Mouse (Mus musculus): ENCODE measurements around the gene Mrtfb.
"Not testable (repeated sequence)": the region's sequence is repeated elsewhere in the genome, so short reads cannot be mapped to it uniquely, and the experiment has no call there.

Mrtfb gene

DNA sequence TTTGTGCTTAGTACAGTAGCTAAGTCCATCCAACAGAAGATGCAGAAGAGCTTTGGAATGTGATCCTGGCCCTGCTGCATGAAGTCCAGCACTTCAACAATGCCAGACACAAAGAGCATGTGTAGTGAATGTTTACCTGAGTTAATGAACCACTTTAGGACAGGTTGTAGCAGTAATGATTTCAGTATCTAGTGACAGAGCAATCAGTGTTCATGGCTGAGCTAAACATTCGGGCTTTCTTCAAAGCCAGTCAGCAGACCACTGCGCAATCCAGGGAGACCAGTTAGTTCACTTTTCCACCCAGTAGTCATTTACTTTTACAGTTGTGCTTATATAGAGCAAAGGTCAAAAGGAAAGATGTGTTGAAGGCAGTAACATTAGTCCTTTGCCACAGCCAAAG, 20.0 kb downstream of the Mrtfb start:
- DNase-seq (ENCODE audit: low read depth, low spot score), result no peak

DNA sequence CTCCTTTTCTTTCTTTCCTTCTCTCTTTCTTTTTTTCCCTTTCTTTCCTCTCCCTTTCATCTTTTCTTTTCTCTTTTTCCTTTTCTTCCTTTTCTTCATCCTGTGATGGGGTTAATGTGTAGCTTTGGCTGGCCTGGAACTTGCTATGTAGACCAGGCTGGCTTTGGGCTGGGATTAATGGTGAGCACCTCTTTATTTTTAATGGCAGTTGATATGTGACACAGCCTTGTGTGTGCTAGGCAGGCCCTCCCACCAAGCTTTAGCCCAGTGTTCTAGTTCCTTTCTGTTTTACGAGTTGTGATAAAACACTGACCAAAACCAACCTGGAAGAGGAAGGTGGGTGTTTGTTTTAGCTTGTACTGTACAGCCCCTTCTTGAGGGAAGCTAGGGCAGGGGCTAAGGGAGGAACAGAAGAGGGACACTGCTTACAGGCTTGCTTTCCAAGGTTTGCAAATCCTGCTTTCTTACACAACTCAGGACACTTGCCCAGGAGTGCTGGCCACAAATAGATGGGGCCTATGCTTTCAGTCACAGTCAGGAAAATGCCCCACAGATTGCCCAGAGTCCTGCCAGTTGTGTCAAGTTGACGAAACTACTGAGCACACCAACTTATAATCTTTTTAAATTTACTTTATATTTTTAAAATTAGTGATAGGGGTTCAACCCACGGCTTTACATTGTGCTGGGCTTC, 20.6 kb downstream of the Mrtfb start:
- no peak for DNase-seq (ENCODE audit: low read depth, low spot score)

DNA sequence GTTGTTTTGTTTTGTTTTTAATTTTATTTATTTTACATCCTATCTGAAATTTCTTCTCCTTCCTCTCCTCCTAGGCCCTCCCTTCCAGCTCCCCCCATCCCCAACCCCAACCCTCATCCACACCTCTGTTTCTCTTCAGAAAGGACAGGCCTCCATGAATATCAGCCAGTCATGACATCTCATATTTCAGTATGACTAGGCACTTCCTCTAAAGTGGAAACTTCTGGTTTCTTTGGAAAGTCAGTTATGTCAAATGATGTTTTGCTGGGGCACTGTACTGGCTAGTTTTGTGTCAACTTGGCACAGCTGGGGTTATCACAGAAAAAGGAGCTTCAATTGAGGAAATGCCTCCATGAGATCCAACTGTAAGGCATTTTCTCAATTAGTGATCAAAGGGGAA, 30.1 kb downstream of the Mrtfb start:
- not testable (repeated sequence) for DNase-seq (ENCODE audit: low read depth, low spot score)

DNA sequence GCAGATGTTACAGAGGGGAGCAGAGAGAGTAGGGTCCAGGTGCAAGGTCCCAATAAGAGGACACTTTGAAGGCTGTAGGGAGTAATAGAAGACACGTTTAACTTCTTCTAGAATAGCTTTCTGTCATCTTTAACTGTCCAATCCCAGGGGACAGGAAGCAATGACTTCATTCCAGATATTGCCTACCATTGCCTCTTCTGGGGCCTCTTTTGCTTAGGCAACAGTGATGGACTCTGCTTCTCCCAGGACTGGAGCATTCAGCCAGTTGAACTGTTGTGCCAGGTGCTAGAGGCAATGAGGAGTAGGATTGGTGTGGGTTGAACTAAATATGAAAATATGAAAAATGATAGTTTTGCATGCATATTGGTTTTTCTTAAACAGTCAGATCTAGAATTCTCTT, 41.6 kb downstream of the Mrtfb start:
- no peak for DNase-seq (ENCODE audit: low read depth, low spot score)

DNA sequence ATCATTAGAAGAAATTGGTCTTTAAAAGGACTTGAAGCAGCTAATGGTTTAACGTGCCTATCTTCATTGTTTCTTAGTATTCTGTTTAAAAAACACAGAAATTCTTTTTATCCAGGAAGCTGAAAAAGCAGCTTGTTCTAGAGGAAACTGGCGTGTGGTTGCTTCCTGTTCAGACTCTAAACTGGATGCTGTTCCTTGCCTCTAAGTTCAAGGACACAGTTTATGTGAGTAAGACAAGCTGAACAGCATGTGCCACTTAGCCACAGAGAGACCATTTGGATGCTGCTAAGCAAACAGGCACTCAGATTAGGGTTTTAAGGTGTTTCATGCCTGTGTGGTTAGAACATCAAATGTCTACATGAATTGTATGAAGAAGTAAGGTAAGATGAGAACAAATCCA, 42.7 kb downstream of the Mrtfb start:
- DNase-seq (ENCODE audit: low read depth, low spot score), result no peak

DNA sequence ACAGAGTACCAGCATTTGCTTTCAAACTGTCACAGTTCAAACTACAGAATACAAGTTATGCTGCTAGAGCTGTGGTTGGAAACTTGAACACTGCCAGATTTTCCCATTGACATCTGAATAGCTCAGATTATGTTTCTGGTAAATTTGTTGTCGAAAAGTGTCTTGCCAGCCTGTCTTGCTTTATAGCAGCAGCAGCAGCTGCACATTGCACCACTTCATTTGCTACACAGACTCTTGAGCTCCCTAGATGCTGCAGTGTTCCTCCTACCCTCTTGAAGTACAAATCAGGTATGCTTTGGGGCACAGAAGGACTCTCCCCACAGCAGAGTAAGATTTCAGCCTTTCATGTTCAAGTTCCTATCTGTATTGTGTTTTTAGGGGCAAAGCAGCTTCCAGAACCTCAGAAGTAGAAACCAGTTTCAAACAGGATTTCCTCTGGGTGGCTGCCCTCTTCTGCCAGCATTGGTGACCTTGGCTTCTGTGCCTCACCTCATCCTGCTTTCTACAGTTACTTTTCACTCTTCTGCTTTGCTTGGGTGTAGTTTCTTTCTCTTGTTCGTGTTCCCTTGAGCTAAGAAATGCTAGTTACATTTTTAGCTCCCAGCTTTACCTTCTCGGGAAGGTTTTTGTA, 49.9 kb downstream of the Mrtfb start:
- DNase-seq (ENCODE audit: low read depth, low spot score), result no peak

DNA sequence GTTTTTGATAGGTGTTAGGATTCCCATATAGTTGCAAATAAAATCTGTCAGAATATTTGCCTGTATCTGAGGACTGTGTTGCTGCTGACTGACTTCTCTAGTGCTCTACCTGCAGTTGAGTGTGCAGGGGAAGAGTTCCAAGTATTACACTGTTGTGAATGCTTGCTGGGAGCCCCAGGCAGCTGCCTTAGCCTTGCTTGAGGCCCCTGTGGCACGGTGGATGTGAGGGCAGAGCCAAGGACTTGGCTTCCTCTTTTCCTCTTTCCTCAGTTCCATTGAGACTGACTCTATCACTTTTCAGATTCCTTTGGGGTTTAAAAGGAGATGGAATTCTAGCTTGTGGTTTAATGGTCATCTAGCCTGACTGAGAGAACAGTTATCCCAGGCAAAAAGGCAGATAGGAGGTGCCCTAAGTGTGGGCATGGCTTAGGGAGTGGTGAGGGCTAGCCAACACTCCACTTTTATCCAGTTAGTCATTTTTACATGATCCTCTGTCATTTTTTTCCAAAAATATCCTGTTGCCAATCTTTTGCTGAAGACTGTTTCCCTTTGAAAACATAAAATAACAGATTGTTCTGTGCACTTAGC, 53.9 kb downstream of the Mrtfb start:
- DNase-seq (ENCODE audit: low read depth, low spot score), result no peak

DNA sequence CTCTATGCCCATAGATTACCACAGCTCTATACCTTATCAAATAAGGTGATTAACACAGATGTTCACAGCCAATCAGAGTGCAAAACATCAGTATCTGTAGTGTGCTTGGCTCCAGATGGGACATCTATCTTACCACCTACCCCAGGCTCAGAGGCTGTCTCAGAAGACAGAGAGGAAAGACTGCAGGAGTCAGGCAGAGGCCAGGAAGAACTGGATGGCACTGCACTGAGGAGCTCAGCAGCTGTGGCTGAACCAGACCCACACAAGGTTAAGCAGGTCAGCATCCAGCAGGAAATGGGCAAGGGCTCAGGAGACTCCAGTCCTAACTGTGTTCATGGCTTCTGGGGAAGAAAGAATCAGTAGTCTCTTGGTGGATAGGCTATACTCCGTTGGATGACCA, 55.1 kb downstream of the Mrtfb start:
- DNase-seq (ENCODE audit: low read depth, low spot score), result no peak

DNA sequence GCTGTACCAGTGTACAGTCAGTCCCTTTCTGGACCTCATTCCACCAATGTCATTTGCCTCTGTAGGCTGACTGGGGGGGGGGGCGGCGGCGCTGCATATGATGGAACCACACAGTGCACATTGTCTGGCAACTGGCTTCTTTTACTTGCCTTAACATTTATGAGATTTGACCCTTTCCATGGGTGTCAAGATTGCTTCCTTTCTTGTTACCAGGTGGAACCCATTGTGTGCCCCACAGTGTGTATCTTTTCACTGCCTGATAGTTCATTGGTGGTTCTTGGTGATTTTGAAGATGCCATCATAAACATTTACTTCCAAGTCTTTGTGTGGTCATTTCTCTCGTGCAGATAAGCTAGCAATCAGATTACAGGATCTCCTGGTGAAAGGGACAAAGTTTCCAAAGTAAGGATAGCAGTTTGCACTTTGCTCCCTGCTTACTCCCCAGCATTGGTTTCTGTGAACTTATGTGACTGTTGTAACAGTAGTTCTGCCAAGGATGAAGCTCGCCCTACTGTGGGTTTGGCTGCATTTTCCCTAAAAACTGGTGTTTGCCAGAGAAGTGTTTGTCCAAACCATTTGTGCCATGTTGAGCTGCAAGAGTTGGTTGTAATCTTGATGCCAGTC, 56.9 kb downstream of the Mrtfb start:
- no peak for DNase-seq (ENCODE audit: low read depth, low spot score)

DNA sequence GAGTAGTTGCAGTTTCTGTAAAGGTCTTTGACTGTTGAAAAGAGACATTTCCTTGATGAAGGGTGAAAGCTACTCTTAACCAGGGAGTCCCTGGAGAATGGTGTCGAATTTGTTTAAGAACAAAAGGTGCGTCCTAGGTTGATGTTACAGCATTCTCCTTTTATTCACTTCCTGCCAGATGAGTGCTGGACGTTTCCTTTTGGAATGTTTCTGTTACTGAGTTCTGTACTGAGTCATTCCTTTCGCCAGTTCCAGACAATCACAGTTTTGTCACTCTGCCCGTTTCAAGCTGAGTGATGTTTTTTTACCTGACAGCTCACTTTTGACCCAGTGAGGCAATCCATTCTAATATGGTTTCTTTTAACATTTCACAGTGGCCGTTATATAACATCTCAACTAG, 67.5 kb downstream of the Mrtfb start:
- peak; percentile 32 for DNase-seq (ENCODE audit: low read depth, low spot score)

DNA sequence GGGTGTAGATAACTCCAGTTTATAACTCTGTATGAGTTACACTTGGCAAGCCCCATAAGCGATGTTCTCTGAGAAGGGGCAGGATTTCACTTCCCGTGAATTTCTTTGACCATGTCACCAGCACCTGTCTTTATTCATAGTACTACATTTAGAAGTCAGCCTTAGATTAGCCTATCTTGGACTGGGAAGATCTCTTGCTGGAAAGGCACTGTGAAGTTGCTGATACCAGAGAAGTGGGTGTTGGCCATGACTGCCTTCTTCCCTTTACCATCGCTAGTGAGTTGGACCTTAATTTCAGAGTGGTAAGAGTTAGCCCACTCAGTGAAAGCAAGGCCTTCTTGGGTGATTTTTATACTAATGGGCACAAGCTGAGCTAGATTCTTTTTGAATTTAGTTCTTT, 70.3 kb downstream of the Mrtfb start:
- no peak for DNase-seq (ENCODE audit: low read depth, low spot score)

DNA sequence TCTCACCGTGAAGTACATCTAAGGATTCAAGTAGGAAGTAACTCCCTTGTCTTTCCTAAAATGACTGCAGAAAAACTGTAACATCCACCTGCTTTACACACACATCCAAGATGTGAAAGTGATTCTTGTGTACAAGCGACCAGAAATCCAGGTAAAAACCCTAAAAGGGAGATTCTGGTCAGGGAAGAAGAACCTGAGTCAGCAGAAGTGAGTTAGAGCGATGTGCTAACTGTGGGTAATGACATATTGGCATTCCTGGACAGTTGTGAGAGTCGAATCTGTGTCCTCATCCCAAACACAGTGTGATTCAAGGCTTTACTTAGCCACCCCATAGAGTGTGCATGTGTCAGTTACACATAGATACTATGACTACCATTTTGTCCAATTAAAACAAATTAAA, 72.4 kb downstream of the Mrtfb start:
- DNase-seq (ENCODE audit: low read depth, low spot score), result no peak

DNA sequence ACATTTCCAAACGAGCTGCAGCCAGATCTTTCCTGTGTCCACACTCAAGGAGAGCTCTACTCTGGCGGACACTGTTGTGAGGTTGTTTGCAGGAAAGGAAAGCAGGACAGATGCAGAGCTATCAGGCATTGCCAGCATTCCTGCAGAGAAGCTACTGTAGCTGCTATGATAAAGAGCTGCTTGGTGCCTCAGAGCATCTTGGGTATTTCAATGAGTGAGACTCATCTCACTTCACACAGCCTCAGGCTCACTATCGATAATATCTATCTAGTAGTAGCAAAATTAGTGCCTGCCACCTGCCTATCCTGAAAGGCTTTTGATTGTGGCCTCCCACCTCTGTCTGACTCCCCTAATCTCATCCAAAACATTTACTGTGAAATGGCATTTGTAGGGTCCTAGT, 73.4 kb downstream of the Mrtfb start:
- no peak for DNase-seq (ENCODE audit: low read depth, low spot score)

DNA sequence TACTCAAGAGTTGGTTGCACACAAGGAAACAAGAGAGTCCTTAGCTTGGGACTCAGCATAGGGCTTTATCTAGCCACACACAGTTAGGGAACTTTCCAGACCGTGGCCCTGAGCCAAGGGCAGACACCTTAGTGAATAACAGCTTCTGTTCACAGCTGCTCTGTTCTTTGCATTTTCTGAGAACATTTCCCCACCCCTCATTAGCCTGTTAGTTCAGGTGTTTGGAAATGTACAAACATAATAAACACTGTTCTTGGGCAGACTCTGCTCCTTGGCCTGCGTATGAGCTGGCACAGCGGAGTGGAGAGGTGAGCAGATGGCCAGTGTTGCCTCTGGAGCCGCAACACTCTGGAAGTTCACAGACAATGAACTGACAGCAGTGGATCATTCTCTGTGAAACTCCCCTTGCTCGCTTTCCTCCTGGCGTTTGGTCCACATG, 74.0 kb downstream of the Mrtfb start:
- no peak for DNase-seq (ENCODE audit: low read depth, low spot score)

DNA sequence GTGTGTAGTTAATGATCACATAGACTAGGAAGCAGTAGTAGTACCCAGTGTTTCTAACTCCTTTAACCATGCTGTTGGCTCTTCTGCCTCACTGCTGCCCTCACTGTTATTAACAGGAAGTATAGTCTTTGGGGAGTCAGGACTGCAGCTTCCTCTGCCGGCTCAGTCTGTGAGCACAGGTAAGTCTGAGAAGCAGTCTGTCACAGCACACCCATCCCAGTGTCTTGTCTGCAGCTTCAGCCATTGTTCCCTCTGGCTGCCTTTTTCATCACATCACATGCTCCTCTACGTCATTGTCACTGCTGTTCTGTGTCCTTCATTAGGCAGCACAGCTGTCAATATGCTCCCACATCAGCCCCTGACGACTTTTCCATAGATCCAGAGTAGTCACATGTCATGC, 75.6 kb downstream of the Mrtfb start:
- no peak for DNase-seq (ENCODE audit: low read depth, low spot score)

DNA sequence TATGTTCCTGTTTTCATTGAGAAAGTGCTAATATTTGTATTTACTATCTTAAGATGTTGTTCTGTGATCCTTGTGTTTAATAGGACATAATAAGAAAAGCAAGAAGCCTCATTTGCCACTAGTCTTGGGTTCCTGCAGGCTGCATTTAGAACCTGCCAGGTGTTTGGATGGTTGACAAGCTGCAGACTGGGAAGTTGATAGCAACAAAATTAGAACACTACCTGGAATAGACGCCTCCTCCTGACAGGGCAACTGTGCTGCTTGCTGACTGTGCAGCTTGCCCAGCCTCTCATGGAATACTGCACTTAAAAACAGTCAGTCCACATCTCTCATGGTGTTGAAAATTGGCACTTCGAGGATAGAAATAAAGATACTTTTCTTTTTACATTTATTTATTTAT, 76.3 kb downstream of the Mrtfb start:
- DNase-seq (ENCODE audit: low read depth, low spot score), result no peak

DNA sequence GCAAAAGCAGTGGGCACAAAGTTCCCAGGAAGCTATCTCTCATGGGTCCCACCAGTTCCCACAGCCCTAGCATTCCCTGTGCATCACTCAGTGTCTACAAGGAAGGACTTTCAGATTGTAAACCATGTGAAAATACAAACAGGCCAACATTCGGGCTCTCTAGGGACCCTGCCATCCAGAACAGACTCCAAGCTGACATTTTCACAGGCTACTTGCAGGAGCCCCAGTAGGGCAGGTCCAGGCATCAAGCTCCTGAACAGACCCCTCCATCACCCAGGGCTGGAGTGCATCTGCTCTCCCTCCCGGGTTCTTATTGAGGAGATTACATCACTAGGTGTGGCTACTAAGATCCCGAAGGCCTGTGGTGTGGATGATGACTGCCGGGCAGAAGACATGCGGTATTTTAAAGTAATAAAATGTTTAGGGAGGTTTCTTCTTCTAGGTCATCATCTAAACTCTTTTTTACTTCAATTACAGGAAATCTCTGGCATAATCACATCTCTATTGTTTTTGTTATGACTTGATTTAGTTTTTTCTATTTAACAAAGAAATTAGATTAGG, 77.6 kb downstream of the Mrtfb start:
- DNase-seq (ENCODE audit: low read depth, low spot score), result no peak

DNA sequence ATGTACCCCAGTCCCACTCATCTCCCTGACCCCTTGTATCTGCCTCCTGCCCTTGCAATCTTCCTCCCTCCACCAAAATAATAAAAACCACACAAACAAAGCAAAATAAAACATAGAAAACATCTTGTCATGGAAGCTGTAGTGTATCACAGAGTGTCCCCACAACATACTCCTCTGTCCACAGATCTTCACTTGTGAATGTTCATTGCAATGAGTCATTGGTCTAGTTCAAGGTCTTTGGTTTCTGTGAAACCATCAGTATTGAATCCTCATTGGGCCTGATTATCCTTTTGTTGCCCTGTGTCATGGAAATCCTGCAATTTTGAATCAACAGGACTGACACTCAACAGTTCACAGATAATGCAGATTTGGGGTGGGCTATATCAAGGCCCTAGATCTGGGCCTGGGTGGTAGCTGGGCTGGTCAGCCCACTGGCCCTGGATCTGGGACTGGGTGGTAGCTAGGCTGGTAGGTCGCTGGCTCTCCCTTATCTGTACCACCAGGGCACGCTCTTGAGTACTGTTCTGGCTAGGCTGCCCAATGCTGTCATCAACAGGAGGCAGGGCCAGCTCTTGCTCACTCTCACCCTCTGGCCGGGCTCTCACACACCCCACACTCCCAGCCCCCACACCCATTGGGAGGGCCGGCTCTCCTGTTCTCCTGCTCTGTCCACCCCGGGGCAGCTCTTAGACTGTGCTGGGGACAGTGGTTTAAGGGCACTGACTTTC, 80.4 kb downstream of the Mrtfb start:
- no peak for DNase-seq (ENCODE audit: low read depth, low spot score)

DNA sequence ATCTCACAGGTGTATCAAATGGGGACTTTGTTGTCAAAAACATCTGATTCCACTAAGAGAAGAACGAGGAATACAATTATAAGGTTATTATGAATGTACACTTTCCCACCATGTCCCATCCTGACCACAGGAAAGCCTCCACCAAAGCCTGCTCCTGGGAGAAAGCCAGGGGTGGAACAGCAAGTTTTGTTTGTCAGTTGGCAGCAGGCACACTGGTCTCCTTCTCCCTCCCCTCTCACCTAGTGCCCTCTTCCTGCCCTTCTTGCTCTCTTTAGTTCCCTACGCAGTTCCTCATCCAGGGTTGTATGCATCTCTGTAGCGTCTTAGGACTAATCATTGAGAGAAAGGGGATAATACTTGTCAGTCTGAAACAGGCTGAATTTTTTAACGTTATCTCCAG, 81.8 kb downstream of the Mrtfb start:
- DNase-seq (ENCODE audit: low read depth, low spot score), result no peak

DNA sequence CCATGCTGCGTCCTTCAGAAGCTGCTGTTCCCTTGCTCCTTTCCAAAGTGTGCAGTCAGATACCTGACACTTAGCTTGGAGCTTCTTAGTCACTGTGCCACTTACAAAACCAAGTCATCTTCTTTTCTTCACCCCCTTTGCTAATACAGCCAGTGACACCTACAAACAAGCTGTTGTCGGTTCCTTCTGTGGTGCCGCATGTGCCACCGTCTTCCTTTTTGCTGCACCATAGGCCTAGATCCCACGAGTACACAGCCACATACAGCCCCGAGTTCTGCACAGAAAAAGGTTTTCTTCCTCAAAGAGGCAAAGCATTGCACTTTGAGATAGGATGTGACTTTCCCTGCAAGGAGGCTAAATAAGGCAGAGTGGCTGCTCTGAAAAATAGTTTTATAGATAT, 83.2 kb downstream of the Mrtfb start:
- no peak for DNase-seq (ENCODE audit: low read depth, low spot score)

DNA sequence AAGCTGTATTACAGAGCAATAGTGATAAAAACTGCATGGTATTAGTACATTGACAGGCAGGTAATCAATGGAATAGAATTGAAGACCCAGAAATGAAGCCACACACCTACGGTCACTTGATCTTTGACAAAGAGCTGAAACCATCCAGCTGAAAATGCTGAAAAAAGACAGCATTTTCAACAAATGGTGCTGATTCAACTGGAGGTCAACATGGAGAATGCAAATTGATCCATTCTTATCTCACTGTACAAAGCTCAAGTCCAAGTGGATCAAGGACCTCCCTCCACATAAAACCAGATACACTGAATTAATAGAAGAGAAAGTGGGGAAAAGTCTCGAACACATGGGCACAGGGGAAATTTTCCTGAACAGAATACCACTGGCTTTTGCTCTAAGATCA, 89.5 kb downstream of the Mrtfb start:
- not testable (repeated sequence) for DNase-seq (ENCODE audit: low read depth, low spot score)

DNA sequence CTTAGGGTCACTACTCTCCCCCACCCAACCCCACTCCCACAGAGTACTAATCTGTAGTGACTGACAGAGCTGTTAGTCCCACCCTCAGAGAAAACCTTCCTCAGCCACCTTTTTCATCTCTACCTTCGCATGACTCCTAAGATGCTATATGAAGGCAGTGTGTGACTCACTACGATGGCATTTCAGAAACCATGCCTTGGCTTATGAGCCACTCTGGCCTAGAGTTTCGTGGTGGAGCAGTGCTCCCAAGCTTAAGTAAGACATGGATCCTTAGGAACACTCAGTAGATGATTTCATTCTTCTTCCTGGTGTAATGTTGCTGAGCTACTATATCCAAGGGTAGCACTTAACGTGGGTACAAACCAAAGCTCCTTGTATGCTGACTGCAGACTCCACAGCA, 94.4 kb downstream of the Mrtfb start:
- DNase-seq (ENCODE audit: low read depth, low spot score), result no peak

Measured in ES-CJ7 (cell line).